Mouse (Mus musculus) midbrain, embryonic 14.5 days (tissue): ENCODE measurements around the gene Coasy. TPM values are rescaled to one million over a fixed set of nuclear protein-coding genes. Genes with fewer than 3 reads are reported as not detected.
A peak's percentile ranks its signal among the peaks of the same experiment; 100 is the strongest.

Source experiments
- ATAC-seq: fragments of 200-750 bp; cut with Nextera tagmentation; 2 replicates; pipeline ENCODE4 v1.8.0; 2017; ENCODE audit warnings: moderate number of reproducible peaks, moderate library complexity; ENCODE audit not compliant: low FRiP score, low TSS enrichment
- DNase-seq: peaks from one replicate; pipeline ENCODE4 v3.0.0-alpha.2; 2015
- H3K27ac ChIP-seq: fragments of 300-500 bp; sonication (generic); replicated peaks from 2 replicates; pipeline ENCODE4 v1.5.1; 2014; ENCODE audit warnings: mild to moderate bottlenecking, low read depth, low read length, moderate library complexity
- H3K27me3 ChIP-seq: fragments of 300-500 bp; sonication (generic); 2 replicates; pipeline ENCODE4 v1.6.1; 2014; ENCODE audit warnings: low read length, control low read depth, mixed read lengths; ENCODE audit not compliant: control insufficient read depth, insufficient read depth
- H3K36me3 ChIP-seq: fragments of 300-500 bp; sonication (generic); 2 replicates; pipeline ENCODE4 v1.6.1; 2014; ENCODE audit warnings: low read length, control low read depth; ENCODE audit not compliant: control insufficient read depth, insufficient read depth
- H3K4me1 ChIP-seq: fragments of 300-500 bp; sonication (generic); 2 replicates; pipeline ENCODE4 v1.6.1; 2014; ENCODE audit warnings: mild to moderate bottlenecking, antibody characterized with exemption, low read length, control low read depth; ENCODE audit not compliant: control insufficient read depth, insufficient read depth
- H3K4me2 ChIP-seq: fragments of 300-500 bp; sonication (generic); 2 replicates; pipeline ENCODE4 v1.6.1; 2014; ENCODE audit warnings: mild to moderate bottlenecking, low read length, moderate library complexity
- H3K4me3 ChIP-seq: fragments of 300-500 bp; sonication (generic); replicated peaks from 2 replicates; pipeline ENCODE4 v1.5.1; 2014; ENCODE audit warnings: low read depth, low read length
- H3K9ac ChIP-seq: fragments of 300-500 bp; sonication (generic); replicated peaks from 2 replicates; pipeline ENCODE4 v1.6.1; 2014; ENCODE audit warnings: mild to moderate bottlenecking, low read length, moderate library complexity
- H3K9me3 ChIP-seq: fragments of 300-500 bp; sonication (generic); 2 replicates; pipeline ENCODE4 v1.6.1; 2016; ENCODE audit warnings: low read length, control low read depth, mixed read lengths; ENCODE audit not compliant: control insufficient read depth
- WGBS: fragments of 180-500 bp; shearing (Covaris S2); extraction: QIAGEN DNeasy Blood & Tissue Kit; methylation state at CpG from one replicate; pipeline ENCODE4 v1.1.7; 2014; 5-methylcytosine and 5-hydroxymethylcytosine counted together
- polyA plus RNA-seq: library from polyadenylated mRNA; unstranded; fragments of >200 nt; fragmentation: Nextera tagmentation; extraction: Ambion mirVana; gene quantifications from 2 replicates; pipeline ENCODE4 v1.2.1, GENCODE M21; 2014

The Coasy gene
- polyA plus RNA-seq, 1 experiment from 2014 or later: 43.6 TPM

- WGBS: 69% methylated on average over 10 of the region's 10 CpGs
- peaks cover 85% of the 10 kb centered on the region for H3K36me3 ChIP-seq
These were observed 22.9 kb upstream of the Coasy start for GRCm38 (mm10) chr11:101059473-101059872.

GRCm38 (mm10) chr11:101060126-101060525 lies 22.2 kb upstream of the Coasy start:
- no peaks in the 10 kb centered on the region for H3K27me3 ChIP-seq
- no peak overlapping the region for H3K9ac ChIP-seq
- H3K4me3 ChIP-seq: no peak overlapping the region
- no peaks in the 10 kb centered on the region for H3K4me1 ChIP-seq
- ATAC-seq: no peak
- no peaks in the 10 kb centered on the region for H3K9me3 ChIP-seq
- WGBS: 88% methylated on average over 8 of the region's 8 CpGs
- 0 out of 2 replicates have a peak overlapping the region, but pooled peaks have one; percentile 13 for H3K27ac ChIP-seq
- DNase-seq: no peak
- H3K4me2 ChIP-seq: no peak overlapping the region
- H3K36me3 ChIP-seq: peaks cover 79% of the 10 kb centered on the region

More at GRCm38 (mm10) chr11:101059473-101059872, 22.9 kb upstream of the Coasy start:
- Histone ChIP-seq H3K9ac (no peak overlapping the region), H3K27ac (0 out of 2 replicates have a peak overlapping the region, but pooled peaks have one; percentile 13), H3K4me3 (no peak overlapping the region), H3K4me2 (no peak overlapping the region), H3K27me3 (no peaks in the 10 kb centered on the region), H3K4me1 (no peaks in the 10 kb centered on the region), H3K9me3 (no peaks in the 10 kb centered on the region)
- ATAC-seq: no peak
- DNase-seq: no peak

GRCm38 (mm10) chr11:101061049-101061448 lies 21.3 kb upstream of the Coasy start:
- Histone ChIP-seq H3K27ac (no peak overlapping the region), H3K4me3 (no peak overlapping the region), H3K4me2 (no peak overlapping the region), H3K4me1 (no peaks in the 10 kb centered on the region), H3K27me3 (no peaks in the 10 kb centered on the region), H3K9me3 (no peaks in the 10 kb centered on the region), H3K36me3 (peaks cover 70% of the 10 kb centered on the region), H3K9ac (no peak overlapping the region)
- no peak for ATAC-seq
- DNase-seq: no peak
- 92% methylated on average over 5 of the region's 5 CpGs for WGBS

GRCm38 (mm10) chr11:101062165-101062884 lies 20.0 kb upstream of the Coasy start:
- H3K9ac ChIP-seq: no peak overlapping the region
- no peaks in the 10 kb centered on the region for H3K27me3 ChIP-seq
- H3K4me1 ChIP-seq: no peaks in the 10 kb centered on the region
- H3K36me3 ChIP-seq: peaks cover 57% of the 10 kb centered on the region
- no peak overlapping the region for H3K4me3 ChIP-seq
- 0 out of 2 replicates have a peak overlapping the region, but pooled peaks have one; percentile 26 for H3K27ac ChIP-seq
- no peak overlapping the region for H3K4me2 ChIP-seq
- WGBS: 78% methylated on average over 12 of the region's 12 CpGs
- no peak for DNase-seq
- H3K9me3 ChIP-seq: no peaks in the 10 kb centered on the region
- no peak for ATAC-seq

- DNase-seq: no peak
- Histone ChIP-seq H3K27me3 (no peaks in the 10 kb centered on the region), H3K4me2 (no peak overlapping the region), H3K36me3 (peaks cover 53% of the 10 kb centered on the region), H3K9me3 (no peaks in the 10 kb centered on the region), H3K4me1 (no peaks in the 10 kb centered on the region), H3K9ac (no peak overlapping the region), H3K4me3 (no peak overlapping the region), H3K27ac (0 out of 2 replicates have a peak overlapping the region, but pooled peaks have one; percentile 26)
- no peak for ATAC-seq
- WGBS: 86% methylated on average over 14 of the region's 14 CpGs
These were observed 19.2 kb upstream of the Coasy start for GRCm38 (mm10) chr11:101062971-101063675.

GRCm38 (mm10) chr11:101063676-101064327 lies 18.6 kb upstream of the Coasy start:
- Histone ChIP-seq H3K9me3 (no peaks in the 10 kb centered on the region), H3K27me3 (no peaks in the 10 kb centered on the region), H3K27ac (0 out of 2 replicates have a peak overlapping the region, but pooled peaks have one; percentile 32), H3K36me3 (peaks cover 48% of the 10 kb centered on the region), H3K9ac (no peak overlapping the region), H3K4me3 (no peak overlapping the region), H3K4me2 (no peak overlapping the region), H3K4me1 (no peaks in the 10 kb centered on the region)
- WGBS: 73% methylated on average over 12 of the region's 12 CpGs
- no peak for DNase-seq
- no peak for ATAC-seq

GRCm38 (mm10) chr11:101064462-101064861 lies 17.9 kb upstream of the Coasy start:
- no peak overlapping the region for H3K4me2 ChIP-seq
- no peak overlapping the region for H3K9ac ChIP-seq
- WGBS: 92% methylated on average over 4 of the region's 4 CpGs
- 0 out of 2 replicates have a peak overlapping the region, but pooled peaks have one; percentile 32 for H3K27ac ChIP-seq
- H3K4me3 ChIP-seq: no peak overlapping the region
- H3K9me3 ChIP-seq: no peaks in the 10 kb centered on the region
- H3K27me3 ChIP-seq: no peaks in the 10 kb centered on the region
- peaks cover 42% of the 10 kb centered on the region for H3K36me3 ChIP-seq
- DNase-seq (no peak), ATAC-seq (no peak)
- H3K4me1 ChIP-seq: no peaks in the 10 kb centered on the region

- no peak overlapping the region for H3K9ac ChIP-seq
- WGBS: 92% methylated on average over 9 of the region's 9 CpGs
- no peaks in the 10 kb centered on the region for H3K27me3 ChIP-seq
- no peaks in the 10 kb centered on the region for H3K9me3 ChIP-seq
- DNase-seq (no peak), ATAC-seq (no peak)
- peaks cover 36% of the 10 kb centered on the region for H3K36me3 ChIP-seq
- H3K4me1 ChIP-seq: no peaks in the 10 kb centered on the region
- no peak overlapping the region for H3K4me2 ChIP-seq
- H3K4me3 ChIP-seq: no peak overlapping the region
- H3K27ac ChIP-seq: no peak overlapping the region
These were observed 17.4 kb upstream of the Coasy start for GRCm38 (mm10) chr11:101065002-101065401.
